Mouse (Mus musculus) ovary, postnatal 10 days (tissue): ENCODE results near the gene Lilra5.
"Not testable (repeated sequence)": the region's sequence is repeated elsewhere in the genome, so short reads cannot be mapped to it uniquely, and the experiment has no call there.

Experiments used
- DNase-seq: peaks from one replicate; pipeline ENCODE4 v3.0.0; 2022; ENCODE audit warnings: low spot score

The Lilra5 gene

DNA sequence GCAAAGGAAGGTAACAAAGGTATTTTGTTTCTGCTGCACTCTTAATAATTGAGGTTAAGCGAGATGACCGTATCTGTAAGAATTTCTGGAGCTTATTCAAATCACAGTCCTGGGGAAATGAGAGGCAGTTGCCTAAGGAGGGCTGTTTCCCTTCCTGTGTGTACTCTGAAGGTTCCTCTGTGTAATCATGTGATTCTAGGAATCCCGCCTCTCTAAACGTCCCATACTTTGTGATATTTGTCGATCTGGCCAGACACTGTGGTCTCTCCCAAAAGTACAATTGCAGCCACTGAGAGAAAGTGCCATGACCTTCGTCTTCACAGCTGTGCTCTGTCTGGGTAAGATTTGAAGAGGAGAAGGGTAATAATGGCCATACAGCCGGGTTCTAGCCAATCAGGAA is at the start of gene Lilra5:
Lilra5 (plus strand) TSS at position 301 of the 400 bp plus-strand sequence.
- DNase-seq: no peak

DNA sequence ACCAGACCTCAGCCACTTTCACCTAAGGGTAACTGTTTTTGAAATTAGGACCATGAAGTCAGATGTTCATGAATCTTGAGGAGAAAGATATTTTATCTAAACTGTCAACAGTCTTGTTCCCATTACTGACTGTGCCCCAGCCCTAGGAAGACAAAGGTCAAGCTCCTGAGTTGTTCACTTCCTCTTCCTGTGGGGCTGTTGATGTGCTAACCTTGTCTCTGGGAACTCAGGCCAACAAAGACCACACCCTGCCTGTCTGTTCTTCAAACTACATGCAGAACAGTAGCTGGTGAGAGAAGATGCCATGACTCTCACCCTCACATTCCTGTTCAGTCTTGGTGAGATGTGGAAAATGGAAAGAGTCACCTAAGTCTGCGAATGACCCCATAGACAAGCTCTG is 30.4 kb upstream of the Lilra5 start:
- no peak for DNase-seq

DNA sequence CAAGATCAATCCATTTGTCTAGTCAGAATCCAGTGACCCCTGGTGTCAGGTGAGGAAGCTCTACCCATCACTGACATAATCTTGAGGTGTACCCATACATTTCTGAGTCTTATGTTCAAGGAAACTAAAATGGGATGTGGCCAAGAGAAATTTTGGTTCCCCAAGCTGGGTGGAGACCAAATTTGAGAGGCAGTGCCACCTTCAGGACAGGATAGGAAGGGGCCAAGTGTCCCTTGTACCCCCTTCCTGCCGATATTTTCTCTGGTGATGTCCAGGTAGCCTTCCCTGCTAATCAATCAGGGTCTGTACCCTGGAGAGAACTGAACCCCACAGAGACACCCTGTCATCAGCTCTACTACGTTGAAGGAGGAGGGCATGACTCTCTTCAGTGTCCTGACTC is 28.9 kb upstream of the Lilra5 start:
- DNase-seq: no peak

DNA sequence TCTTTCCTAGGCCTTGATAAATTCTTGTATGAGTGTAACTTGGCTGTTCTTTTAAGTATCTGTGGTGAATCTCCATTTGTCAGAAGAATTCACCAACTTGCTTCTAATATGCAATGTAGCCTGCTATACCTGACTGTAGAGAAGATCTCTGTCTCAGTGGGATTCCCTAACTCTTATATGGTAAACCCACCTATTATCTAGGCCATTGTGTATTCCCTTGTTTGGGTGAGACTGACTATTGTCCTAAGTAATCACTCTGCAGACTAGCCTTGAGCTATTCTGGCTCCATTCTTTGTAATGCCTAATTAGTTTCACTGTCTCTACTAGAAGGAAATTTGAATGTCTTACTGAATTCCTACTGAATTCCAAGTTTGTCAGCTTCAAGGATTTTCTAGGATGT is 24.1 kb upstream of the Lilra5 start:
- DNase-seq: not testable (repeated sequence)

DNA sequence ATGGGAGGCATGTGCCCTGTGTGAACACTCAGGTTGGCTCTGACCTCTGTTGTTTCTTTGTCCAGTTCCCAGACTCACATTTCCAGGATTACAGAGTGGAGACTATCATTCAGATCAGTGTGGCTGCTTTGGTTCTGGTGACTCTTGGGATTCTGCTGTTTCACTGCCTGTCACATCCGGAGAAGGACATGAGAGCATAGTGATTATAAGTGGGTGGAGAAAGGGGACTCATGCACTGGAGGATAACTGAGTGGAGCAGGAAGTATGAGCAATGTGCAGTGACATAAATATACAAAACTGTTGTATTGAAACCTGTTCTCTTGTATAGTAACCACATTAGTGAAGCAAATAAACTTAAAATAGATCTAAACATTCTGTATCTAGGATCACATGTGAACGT is 22.2 kb upstream of the Lilra5 start:
- no peak for DNase-seq

DNA sequence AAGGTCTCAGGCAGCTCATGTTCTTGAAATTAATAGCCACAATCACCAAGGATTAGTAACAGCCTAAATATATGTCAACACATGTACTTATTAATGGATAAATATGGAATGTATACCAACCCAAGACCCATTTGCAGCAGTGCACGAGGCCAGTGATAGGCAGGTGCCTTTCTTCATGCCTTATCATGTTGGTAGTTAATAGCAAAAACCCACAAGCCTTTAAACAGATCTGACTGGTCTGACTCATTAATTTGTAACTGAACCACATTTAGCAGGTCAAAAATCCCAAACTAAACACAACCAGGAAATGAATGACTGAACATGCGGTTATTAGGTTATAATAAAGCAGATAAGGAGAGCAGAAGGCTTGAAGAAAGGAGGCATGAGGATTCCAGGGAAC is 21.7 kb upstream of the Lilra5 start:
- no peak for DNase-seq

DNA sequence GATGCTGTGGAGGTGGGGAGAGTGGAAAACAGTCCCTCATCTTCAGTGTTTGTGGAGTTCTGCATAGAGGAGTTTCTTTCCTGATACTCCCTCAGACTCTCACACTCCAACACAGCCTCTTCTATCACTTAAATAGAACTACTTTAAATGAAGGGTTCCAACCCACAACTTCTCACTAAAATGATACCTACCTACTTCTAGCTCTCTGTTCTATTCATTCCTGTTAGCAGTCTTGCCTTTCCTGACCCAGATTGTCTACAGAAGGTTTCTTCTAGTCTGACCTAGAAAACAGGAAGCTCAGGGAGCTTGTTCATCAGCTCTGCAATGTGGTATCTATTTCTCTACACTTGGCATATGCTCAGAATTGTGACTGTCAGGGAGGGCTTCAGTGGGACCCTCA is 2.0 kb upstream of the Lilra5 start:
- DNase-seq: no peak

DNA sequence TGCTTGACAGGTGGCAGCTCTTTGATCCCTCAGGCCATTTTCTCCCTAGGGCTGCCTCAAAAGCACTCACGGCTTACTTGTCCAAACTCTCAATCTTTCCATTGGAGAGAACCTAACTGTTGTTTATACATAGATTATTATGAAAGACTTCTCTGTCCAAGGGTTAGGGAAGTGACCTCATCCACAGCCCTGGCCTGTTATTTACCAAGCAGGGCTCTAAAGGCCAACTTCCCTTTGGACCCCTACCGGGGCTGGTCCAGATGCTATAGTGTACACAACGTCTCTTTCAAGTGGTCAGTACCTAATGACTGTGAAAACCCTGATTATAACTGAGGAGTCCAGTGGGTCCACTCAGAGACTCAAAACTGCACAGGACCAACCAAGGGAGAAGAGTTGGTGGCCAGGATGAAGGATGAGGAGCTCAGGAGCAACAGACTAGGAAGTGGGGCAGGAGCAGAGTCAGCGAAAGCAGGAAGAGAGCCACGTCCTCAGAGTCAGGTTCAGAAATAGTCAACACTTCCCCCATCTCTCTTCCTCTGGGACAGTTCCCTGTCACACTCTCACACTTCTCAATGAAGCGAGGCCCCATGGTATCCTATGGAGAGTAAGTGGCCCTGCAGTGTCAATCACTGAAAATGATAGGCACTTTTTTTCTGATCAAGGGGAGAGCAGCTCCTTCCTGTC is 1.6 kb downstream of the Lilra5 start:
- DNase-seq: no peak

DNA sequence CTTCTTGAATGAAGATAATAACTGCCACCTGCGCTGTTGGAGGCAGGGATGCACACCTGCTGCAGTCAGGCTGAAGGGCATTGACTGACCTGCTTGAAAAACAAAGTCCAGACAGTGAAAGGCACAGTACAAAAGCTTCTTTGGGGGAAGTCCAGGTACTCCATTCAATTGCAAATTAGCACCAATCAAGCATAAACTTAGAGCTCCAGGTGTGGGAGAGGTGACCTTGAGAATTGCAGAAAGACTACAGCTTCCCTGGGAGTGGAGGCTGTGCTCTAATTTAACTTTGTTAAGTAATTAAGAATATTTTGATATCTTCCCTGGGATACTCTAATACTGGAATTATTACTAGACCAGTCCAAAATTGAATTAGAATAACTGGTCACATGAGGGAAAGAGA is 13.7 kb downstream of the Lilra5 start:
- DNase-seq: not testable (repeated sequence)

DNA sequence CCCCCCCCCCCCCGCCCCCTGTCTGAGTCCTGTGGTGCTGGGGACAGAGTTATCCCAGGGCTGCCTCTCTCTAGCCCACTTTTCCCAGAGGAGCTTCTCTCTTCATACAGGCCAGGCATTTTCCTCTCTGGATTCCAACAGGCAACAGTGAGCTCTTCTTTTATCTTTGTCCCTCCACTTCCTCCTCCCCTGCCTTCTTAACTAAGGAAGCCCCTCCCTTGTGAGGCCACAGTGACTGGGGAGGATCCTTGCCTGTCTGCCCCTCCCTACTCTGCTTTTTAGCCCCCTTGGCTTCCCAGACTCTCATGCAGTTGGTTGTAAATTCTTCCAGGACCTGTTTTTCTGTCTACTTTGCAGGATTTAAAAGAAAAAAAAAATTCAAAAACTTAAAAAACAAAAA is 18.5 kb downstream of the Lilra5 start:
- not testable (repeated sequence) for DNase-seq

DNA sequence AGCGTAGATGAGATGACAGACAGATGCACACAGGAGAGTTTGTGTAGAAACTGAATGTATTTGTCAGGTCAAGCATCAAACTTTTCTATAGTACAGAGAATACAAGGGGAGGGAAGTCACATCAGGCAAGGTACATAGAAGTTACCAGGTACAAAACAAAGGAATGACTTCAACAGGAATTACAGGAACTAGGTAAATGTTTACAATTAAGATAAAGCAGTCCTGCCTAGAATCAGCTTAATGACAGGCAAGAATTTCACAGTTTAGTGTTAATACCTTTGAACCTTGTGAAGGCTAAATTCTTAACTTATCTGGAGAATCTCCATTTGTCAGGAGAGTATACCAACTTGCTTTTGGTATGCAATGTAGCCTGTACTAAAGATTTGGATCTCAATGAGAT is 23.0 kb downstream of the Lilra5 start:
- DNase-seq: not testable (repeated sequence)

DNA sequence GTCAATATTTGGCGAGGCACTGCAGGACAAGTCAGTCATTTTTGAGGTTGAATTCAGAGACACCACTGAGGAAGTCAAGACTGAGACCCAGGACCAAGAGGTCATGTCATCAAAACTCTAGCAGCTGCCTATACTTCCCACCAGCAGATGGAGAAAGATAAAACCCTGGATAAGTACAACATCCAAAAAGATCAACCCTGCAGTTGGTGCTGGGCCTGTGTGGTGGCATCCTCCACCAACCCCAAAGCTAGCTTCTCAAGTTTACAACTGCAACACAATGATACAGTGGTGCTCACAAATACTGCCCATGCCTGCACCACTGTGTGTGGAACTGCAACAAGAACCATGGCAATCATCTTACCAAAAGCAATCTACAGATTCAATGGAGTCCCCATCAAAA is 34.6 kb downstream of the Lilra5 start:
- not testable (repeated sequence) for DNase-seq

DNA sequence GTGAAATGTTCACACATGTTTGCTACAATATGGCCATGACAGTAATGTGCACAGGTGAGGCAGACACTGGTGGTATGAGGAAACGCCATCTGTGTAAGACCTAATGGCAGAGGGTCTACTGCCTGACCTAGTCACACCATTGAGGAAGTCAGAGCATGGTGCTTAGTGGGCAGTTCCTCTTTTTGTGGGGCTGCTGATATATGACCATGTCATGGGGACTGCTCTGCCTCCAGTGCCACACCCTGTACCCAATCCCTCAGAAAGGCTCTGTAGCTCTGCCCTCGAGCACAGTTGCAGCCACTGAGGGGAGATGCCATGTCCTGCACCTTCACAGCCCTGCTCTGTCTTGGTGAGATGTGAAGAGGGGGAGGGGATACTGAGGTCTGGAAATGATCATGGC is 36.3 kb downstream of the Lilra5 start:
- not testable (repeated sequence) for DNase-seq

DNA sequence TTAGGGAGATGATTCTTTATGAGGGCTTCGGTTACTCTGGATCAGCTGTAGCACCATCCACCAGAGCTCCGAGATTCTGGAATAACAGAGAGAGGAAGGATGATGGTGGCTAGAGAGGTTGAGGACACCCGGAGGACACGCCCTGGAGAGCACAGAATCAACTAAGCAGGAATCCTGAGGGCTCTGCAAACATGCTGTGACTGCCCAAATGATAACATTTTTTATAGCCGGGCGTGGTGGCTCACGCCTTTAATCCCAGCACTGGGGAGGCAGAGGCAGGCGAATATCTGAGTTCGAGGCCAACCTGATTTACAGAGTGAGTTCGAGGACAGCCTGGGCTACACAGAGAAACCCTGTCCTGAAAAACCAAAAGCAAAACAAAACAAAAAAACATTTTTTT is 37.9 kb downstream of the Lilra5 start:
- not testable (repeated sequence) for DNase-seq

DNA sequence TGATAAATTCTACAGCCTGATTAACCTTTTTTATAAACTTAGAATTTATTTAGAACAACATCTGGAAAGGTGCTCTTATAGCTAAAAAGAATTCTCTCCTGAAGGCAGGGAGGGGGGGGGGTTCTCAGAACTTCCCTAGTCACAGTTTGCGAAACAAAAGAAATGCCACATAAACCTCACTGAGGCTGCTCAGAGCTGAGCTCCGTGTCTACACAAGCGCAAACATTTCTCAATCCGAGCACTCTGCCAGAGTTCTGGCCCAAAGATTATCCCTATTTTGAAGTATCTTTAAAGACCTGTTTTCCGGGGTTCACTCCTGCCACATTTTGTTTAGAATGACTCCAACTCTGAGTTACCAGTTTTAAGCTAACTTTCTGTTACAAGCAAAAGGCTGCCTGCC is 55.1 kb downstream of the Lilra5 start:
- DNase-seq: no peak
